Mouse (Mus musculus) stomach, embryonic 15.5 days (tissue): Measurements from ENCODE around the gene Tex46. TPM values are rescaled to one million over a fixed set of nuclear protein-coding genes. Genes with fewer than 3 reads are reported as not detected.

ENCODE experiments used
- ATAC-seq: fragments of 200-750 bp; cut with Nextera tagmentation; 2 replicates; pipeline ENCODE4 v1.8.0; 2017; ENCODE audit warnings: low read depth, moderate number of reproducible peaks, moderate TSS enrichment; ENCODE audit not compliant: insufficient read depth, low FRiP score
- H3K27ac ChIP-seq: fragments of 300-500 bp; sonication (generic); 2 replicates; pipeline ENCODE4 v1.5.1; 2015; ENCODE audit warnings: mild to moderate bottlenecking, inconsistent platforms
- H3K27me3 ChIP-seq: fragments of 300-500 bp; sonication (generic); replicated peaks from 2 replicates; pipeline ENCODE4 v1.6.1; 2015; ENCODE audit warnings: inconsistent platforms
- H3K36me3 ChIP-seq: fragments of 300-500 bp; sonication (generic); 2 replicates; pipeline ENCODE4 v1.6.1; 2015; ENCODE audit warnings: inconsistent platforms
- H3K4me1 ChIP-seq: fragments of 300-500 bp; sonication (generic); 2 replicates; pipeline ENCODE4 v1.6.1; 2015; ENCODE audit warnings: inconsistent platforms
- H3K4me2 ChIP-seq: fragments of 300-500 bp; sonication (generic); 2 replicates; pipeline ENCODE4 v1.6.1; 2015; ENCODE audit warnings: mild to moderate bottlenecking, inconsistent platforms
- H3K4me3 ChIP-seq: fragments of 300-500 bp; sonication (generic); replicated peaks from 2 replicates; pipeline ENCODE4 v1.5.1; 2015; ENCODE audit warnings: inconsistent platforms
- H3K9ac ChIP-seq: fragments of 300-500 bp; sonication (generic); 2 replicates; pipeline ENCODE4 v1.6.1; 2015; ENCODE audit warnings: inconsistent platforms
- H3K9me3 ChIP-seq: fragments of 300-500 bp; sonication (generic); 2 replicates; pipeline ENCODE4 v1.6.1; 2016; ENCODE audit warnings: inconsistent platforms
- WGBS: fragments of 180-500 bp; shearing (Covaris S2); methylation state at CpG from one replicate; pipeline ENCODE4 v1.1.7; 2015; 5-methylcytosine and 5-hydroxymethylcytosine counted together
- polyA plus RNA-seq: library from polyadenylated mRNA; unstranded; fragments of >200 nt; fragmentation: Nextera tagmentation; extraction: Ambion mirVana; gene quantifications from 2 replicates; pipeline ENCODE4 v1.2.1, GENCODE M21; 2015

Tex46 gene
- polyA plus RNA-seq, 1 experiment from 2014 or later: not detected

DNA sequence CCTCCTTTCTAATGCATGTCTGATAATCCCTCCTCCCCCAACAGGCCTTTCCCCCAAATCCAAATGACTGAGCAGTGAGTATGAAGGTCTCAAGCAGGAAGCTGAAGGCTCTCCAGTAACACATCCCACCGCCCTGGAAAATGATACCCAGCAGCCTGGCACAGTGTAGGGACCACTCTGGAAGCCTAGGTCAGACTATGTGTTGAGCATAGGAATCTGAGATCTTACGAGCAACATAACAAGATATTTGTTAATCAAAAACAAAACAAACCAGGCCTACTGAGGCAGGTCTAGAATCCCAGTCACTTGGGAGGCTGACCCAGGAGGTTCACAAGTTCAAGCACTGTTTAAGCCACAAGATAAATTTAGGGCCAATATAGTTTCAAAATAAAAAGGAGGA lies 9.7 kb upstream of the Tex46 start:
- Histone ChIP-seq H3K4me1 (peaks cover 10% of the 10 kb centered on the region; the same call in 1 of the 2 replicates), H3K36me3 (no peaks in the 10 kb centered on the region), H3K9ac (no peak overlapping the region), H3K27me3 (no peaks in the 10 kb centered on the region), H3K4me2 (peak overlapping the region; percentile 60), H3K9me3 (no peaks in the 10 kb centered on the region), H3K27ac (no peak overlapping the region), H3K4me3 (peak overlapping the region; percentile 99; the same call in 1 of the 2 replicates)
- 78% methylated on average over 2 of the region's 2 CpGs for WGBS
- no peak for ATAC-seq

DNA sequence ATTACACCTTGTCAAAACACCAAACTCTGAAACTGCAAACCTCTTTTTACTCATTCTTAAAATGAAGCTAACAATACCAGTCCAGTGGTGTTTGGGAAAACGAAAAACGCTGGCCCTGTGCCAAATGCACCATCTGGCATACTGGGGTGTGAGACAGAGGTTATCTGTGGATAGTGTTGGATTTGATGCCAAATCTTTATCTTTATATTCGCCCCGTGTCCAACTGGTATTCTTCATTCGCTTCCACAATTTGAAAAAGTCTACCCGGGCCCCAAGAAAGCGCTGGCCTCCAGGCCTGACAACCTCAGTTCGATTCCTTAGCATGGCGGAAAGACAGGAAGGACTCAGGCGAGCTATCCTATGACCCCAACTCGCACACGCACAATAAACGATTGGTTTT lies 8.8 kb upstream of the Tex46 start:
- Histone ChIP-seq H3K4me1 (peaks cover 10% of the 10 kb centered on the region; the same call in 1 of the 2 replicates), H3K27me3 (no peaks in the 10 kb centered on the region), H3K9me3 (no peaks in the 10 kb centered on the region), H3K27ac (peak overlapping the region; percentile 90), H3K4me2 (peak overlapping the region; percentile 60), H3K4me3 (peak overlapping the region; percentile 99), H3K9ac (peak overlapping the region; percentile 99), H3K36me3 (no peaks in the 10 kb centered on the region)
- ATAC-seq: no peak
- under 1% methylated on average over 13 of the region's 13 CpGs for WGBS

DNA sequence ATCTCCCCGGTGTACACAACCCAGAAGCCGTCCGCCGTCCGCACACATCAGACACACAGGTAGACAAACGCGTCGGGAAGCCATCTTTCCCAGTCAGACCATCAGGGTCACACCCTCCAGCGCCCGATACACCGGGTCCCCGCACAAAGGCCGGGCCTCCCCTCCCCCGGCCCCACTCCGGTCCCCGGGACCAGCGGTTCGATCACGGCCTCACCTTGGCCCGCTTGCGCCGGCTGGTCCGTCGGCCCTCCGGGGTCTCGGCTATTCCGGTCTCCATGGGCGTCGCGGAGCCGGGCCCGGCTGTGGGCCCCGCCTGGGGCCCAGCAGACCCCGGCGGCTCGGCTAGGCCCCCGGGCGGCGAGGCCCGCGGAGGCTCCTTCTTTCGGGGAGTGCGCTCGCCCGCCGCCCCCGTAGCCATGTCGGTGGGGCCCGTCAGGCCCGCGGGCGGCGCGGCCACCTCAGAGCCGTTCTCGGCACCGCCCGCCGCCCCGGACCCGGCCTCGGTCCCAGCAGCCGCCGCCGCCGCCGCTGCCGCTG lies 8.2 kb upstream of the Tex46 start:
- Histone ChIP-seq H3K4me1 (peaks cover 10% of the 10 kb centered on the region; the same call in 1 of the 2 replicates), H3K27ac (peak overlapping the region; percentile 90), H3K4me3 (peak overlapping the region; percentile 99), H3K36me3 (no peaks in the 10 kb centered on the region), H3K27me3 (no peaks in the 10 kb centered on the region), H3K9ac (peak overlapping the region; percentile 99), H3K4me2 (peak overlapping the region; percentile 60), H3K9me3 (no peaks in the 10 kb centered on the region)
- WGBS: under 1% methylated on average over 67 of the region's 68 CpGs
- ATAC-seq: peak; percentile 45

DNA sequence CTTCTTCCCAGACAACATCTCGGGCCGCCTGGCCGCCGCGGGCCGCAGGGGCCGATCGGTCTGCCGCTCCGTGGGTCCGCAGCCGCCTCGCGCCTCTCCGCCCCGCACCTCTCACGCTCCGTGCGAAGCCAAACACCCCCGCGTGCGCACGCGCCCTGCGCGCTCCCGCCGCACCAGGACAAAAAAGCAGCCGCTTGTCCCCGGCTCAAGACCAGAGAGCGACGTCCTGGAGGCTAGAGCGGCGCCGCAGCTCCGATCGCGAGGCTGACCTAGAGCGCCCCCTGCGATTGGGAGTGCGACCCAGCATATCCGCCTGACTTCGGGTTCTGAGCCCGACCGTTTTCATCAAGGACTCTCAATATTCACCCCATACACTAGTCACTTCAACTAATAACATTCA lies 7.7 kb upstream of the Tex46 start, which contains the start of gene Kdm1a:
Gene Kdm1a, minus strand, starts transcription at position 156 of the 400 bp plus-strand sequence.
- Histone ChIP-seq H3K4me2 (peak within 1 kb of the TSS; percentile 60), H3K4me1 (peaks cover 10% of the 10 kb centered on the region; the same call in 1 of the 2 replicates), H3K9ac (peak within 1 kb of the TSS; percentile 99), H3K27me3 (no peaks in the 10 kb centered on the region), H3K9me3 (no peaks in the 10 kb centered on the region), H3K4me3 (peak within 1 kb of the TSS; percentile 99), H3K27ac (peak within 1 kb of the TSS; percentile 90), H3K36me3 (no peaks in the 10 kb centered on the region)
- peak; percentile 85 for ATAC-seq
- WGBS: under 1% methylated on average over 33 of the region's 45 CpGs

DNA sequence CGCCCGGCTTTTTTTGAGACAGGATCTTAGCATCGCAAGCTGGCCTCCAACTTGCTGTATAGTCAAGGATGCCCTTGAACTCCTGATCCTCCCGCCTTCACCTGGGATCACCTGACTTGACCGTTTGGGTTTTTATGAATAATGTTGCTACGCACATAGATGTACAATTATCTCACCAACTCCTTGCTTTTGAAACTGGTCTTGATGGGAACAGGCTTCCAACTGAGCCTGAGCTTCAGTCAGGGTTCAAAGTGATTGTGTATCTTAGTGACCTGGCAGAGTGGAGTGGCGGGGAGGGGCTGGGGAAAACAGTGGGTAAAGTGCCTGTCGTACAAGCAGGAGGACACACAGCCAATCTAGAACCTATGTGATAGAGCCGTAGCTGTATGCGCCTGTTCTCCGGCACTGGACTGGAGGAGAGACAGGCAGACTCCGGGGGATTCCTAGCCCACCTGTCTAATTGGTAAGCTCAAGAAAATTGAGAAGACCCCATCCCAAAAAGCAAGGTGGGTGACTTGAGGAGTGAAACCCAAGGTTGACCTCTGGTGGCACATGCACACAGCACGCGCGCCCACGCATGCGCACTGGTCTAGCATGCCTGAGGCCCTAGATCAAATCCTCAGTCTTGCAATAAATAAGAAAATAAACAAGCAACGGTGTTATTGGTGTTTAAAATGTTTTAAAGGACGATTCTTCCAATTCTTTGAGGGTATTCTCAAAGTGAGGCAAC lies 4.3 kb upstream of the Tex46 start:
- Histone ChIP-seq H3K27me3 (no peaks in the 10 kb centered on the region), H3K4me1 (peaks cover 4% of the 10 kb centered on the region; the same call in 1 of the 2 replicates), H3K4me3 (no peak overlapping the region), H3K9ac (no peak overlapping the region), H3K4me2 (no peak overlapping the region), H3K27ac (no peak overlapping the region), H3K36me3 (no peaks in the 10 kb centered on the region), H3K9me3 (no peaks in the 10 kb centered on the region)
- ATAC-seq: no peak
- 88% methylated on average over 19 of the region's 19 CpGs for WGBS

DNA sequence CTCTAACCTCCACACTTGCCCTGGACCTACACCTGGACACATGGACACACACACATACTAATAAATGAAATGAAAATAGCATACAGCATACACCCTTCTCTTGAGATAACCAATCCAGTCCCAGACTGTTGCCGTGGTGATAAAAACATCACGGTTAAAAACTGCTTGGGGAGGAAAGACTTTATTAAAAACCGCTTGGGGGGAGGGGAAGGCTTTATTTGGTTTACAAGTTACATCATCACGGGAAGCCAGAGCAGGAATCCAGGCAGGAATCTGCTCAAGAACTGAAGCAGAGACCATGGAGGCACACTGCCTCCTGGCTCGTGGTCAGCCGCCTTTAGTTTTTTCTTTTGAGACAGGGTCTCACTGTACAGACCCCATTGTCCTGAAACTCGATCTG lies 3.4 kb downstream of the Tex46 start:
- 62% methylated on average over 7 of the region's 7 CpGs for WGBS
- ATAC-seq: no peak

DNA sequence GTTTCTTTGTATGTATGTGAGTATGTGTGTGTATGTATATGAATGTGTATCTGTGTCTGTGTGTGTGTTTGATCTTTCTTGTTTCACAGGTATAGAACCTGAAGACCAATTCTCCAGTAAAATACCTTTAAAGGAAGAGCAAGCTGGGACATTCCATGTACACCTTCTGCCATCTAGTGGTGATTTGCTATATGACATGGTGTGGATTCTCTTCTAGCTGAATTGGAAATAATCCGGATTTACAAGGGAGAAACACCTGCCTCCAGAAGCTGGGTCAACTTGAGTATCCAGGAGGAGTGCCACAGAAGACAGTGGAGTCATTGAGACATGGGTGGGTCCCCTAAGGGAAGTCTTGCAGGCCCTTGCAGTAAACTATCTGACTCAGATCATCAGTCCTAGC lies 11.1 kb downstream of the Tex46 start:
- Histone ChIP-seq H3K27me3 (no peaks in the 10 kb centered on the region), H3K9me3 (no peaks in the 10 kb centered on the region), H3K4me2 (no peak overlapping the region), H3K9ac (no peak overlapping the region), H3K27ac (no peak overlapping the region), H3K4me1 (0 out of 2 replicates have a peak, but pooled peaks cover 2% of the 10 kb centered on the region), H3K4me3 (no peak overlapping the region), H3K36me3 (no peaks in the 10 kb centered on the region)
- WGBS: 0% methylated on average over 1 of the region's 1 CpGs
- 0 out of 2 replicates have a peak, but pooled peaks have one; percentile 7 for ATAC-seq

More for the DNA sequence above, 3.4 kb downstream of the Tex46 start:
- H3K27me3 ChIP-seq: no peaks in the 10 kb centered on the region
- H3K27ac ChIP-seq: no peak overlapping the region
- H3K9me3 ChIP-seq: no peaks in the 10 kb centered on the region
- H3K36me3 ChIP-seq: no peaks in the 10 kb centered on the region
- H3K4me1 ChIP-seq: no peaks in the 10 kb centered on the region
- no peak overlapping the region for H3K9ac ChIP-seq
- no peak overlapping the region for H3K4me2 ChIP-seq
- no peak overlapping the region for H3K4me3 ChIP-seq

DNA sequence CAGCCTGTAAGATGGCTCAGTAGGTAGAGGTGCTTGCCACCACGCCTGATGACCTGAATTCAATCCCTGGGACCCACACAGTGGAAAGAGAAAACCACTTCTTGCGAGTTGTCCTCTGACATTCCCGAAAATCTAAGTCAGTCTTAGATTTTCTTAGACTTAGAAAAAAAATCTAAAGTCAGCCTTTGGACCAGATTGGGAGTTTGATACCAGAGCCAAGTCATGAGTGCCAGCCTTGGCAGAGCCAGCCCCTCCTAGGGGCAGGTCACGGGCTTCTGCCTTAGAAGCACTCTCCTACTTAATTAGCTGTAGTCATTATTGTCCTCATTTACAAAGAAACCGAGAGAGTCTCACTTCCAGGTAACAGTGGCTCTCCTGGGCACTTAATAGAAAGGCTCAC lies 11.7 kb downstream of the Tex46 start:
- Histone ChIP-seq H3K27me3 (no peaks in the 10 kb centered on the region), H3K4me1 (0 out of 2 replicates have a peak, but pooled peaks cover 2% of the 10 kb centered on the region), H3K27ac (no peak overlapping the region), H3K9ac (no peak overlapping the region), H3K4me3 (no peak overlapping the region), H3K4me2 (no peak overlapping the region), H3K36me3 (no peaks in the 10 kb centered on the region), H3K9me3 (no peaks in the 10 kb centered on the region)
- no peak for ATAC-seq
- WGBS: 61% methylated on average over 5 of the region's 5 CpGs

DNA sequence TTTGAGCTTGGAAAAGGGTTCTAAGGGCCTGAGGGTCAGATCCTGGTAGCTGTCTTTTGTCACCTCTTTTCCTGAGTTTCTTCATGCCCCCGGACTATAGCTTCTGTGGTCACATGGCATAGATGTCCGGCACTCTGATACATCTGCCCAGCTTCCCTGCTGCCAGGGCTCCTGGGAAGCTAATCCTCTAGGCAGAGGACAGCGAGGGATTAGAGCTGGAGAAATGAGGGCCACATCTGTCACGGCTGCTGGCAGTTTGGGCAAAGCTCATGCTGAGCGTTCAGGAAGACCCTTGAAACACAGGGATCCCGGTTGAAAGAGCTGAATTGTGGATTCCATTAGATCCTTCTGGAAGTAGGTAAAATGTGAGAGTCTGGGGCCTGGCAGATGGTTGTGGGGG lies 12.2 kb downstream of the Tex46 start, which contains the start of gene Lactbl1:
Gene Lactbl1, plus strand, starts transcription at position 234 of the 400 bp plus-strand sequence.
- H3K4me1 ChIP-seq: 0 out of 2 replicates have a peak, but pooled peaks cover 2% of the 10 kb centered on the region
- WGBS: 47% methylated on average over 6 of the region's 6 CpGs
- H3K4me3 ChIP-seq: no peak within 1 kb of the TSS
- H3K36me3 ChIP-seq: no peaks in the 10 kb centered on the region
- ATAC-seq: no peak
- no peaks in the 10 kb centered on the region for H3K27me3 ChIP-seq
- no peaks in the 10 kb centered on the region for H3K9me3 ChIP-seq
- H3K9ac ChIP-seq: no peak within 1 kb of the TSS
- H3K4me2 ChIP-seq: no peak within 1 kb of the TSS
- H3K27ac ChIP-seq: no peak within 1 kb of the TSS

DNA sequence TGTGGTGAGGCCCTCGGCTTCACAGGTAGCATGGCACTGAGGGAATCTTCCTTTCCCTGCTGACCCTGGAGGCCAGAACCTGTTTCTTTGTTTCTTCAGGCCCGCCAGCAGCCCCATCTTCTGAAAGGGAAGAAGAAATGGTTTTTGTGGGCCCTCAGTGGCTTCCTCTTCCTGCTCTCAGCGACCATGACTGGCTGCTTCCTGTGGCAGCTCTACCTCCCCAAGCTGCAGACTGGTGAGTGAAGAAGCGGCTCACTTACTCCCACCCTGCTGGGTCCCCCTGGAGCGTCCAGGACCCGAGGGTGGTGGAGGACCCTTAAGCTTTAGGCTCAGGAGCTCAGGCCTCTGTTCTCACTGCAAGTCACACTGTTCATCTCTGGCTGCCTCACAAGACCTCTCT lies 16.4 kb downstream of the Tex46 start:
- no peak overlapping the region for H3K4me2 ChIP-seq
- H3K27me3 ChIP-seq: no peaks in the 10 kb centered on the region
- H3K4me3 ChIP-seq: no peak overlapping the region
- no peak overlapping the region for H3K27ac ChIP-seq
- no peaks in the 10 kb centered on the region for H3K36me3 ChIP-seq
- no peaks in the 10 kb centered on the region for H3K4me1 ChIP-seq
- no peak for ATAC-seq
- H3K9ac ChIP-seq: no peak overlapping the region
- WGBS: 64% methylated on average over 6 of the region's 6 CpGs
- H3K9me3 ChIP-seq: no peaks in the 10 kb centered on the region

DNA sequence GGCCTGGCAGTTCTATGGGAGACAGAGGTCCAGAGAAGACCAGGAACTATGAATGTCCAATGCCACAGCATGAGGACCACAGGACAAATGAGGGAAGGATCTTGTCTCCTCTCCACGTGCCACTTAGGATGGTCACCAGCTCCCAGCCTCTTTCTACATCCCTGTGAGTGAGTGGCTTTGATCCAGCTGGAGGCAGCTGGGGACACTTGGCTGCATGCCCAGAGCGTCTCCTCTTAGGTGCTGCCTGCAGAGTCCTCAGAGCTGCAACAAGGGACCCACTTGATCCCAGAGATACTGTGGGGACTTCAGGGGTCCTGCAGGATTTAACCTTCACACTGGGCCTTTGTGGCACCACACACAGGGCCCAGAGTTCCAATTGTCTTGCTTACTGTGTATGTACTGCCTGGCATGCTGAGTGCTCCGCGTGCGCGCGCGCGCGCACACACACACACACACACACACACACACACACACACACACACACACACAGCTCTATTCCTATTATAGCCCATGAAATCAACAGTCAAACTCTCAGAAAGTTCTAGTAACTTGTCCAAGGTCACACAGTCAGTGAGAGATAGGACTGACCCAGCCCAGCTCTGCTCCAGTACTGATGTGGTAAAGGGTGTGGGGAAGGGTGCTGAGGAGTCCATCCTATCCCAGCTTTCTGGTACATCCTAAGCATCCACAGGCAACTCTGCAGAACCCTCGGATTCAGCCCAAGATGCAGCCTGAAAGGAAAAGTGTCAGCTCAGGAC lies 21.2 kb downstream of the Tex46 start:
- Histone ChIP-seq H3K4me3 (no peak overlapping the region), H3K9ac (no peak overlapping the region), H3K36me3 (no peaks in the 10 kb centered on the region), H3K27ac (no peak overlapping the region), H3K9me3 (no peaks in the 10 kb centered on the region), H3K27me3 (peaks cover 2% of the 10 kb centered on the region; the same call in 1 of the 2 replicates), H3K4me2 (no peak overlapping the region), H3K4me1 (no peaks in the 10 kb centered on the region)
- peak; percentile 18; the same call in 1 of the 2 replicates for ATAC-seq
- 83% methylated on average over 11 of the region's 11 CpGs for WGBS
